Mouse (Mus musculus): ENCODE measurements at regions not wholly inside any gene's neighbourhood (a gene's known extent, or its start where the extent isn't known, plus 50 kb on each side); places are given as distances from the start of the nearest gene placed in this dataset.
"Not testable (repeated sequence)": the region's sequence is repeated elsewhere in the genome, so short reads cannot be mapped to it uniquely, and the experiment has no call there.

GRCm38 (mm10) chr19:32974778-32975240 is 217.5 kb downstream of the Pten start:
- no peak for DNase-seq

- DNase-seq = no peak
Observed at GRCm38 (mm10) chr19:32975303-32975702, 218.0 kb downstream of the Pten start.

DNA sequence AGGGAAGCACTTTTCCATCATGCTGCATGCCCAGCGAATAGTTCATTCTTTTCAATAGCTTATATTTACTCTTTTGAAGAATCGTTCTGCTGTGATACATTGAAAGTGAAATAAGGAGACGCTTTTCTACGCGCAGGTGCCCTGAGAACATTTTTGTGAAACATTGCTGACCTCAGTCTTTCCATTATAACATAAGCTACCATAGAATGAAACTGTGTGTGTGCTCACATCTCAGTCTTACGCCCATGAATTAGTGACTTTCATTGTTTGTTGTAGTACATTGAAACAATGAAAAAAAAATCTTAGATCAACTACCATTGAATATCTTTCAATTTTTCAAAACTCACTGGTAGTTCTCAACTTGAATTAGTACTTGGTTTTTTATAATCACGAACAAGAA is 219.2 kb downstream of the Pten start:
- DNase-seq = no peak

- no peak for DNase-seq
Observed at GRCm38 (mm10) chr19:32978037-32978745, 220.9 kb downstream of the Pten start.

GRCm38 (mm10) chr19:32980142-32980541 is 222.8 kb downstream of the Pten start:
- DNase-seq = no peak

GRCm38 (mm10) chr19:32988713-32989112 is 231.4 kb downstream of the Pten start:
- DNase-seq = no peak

- DNase-seq = no peak
Observed at GRCm38 (mm10) chr19:32989346-32989745, 232.0 kb downstream of the Pten start.

GRCm38 (mm10) chr19:32990576-32990975 is 233.3 kb downstream of the Pten start:
- peak in 1 of 2 experiments; percentile 15 for DNase-seq

- DNase-seq = no peak
Observed at GRCm38 (mm10) chr19:32998576-32999170, 241.4 kb downstream of the Pten start.

DNA sequence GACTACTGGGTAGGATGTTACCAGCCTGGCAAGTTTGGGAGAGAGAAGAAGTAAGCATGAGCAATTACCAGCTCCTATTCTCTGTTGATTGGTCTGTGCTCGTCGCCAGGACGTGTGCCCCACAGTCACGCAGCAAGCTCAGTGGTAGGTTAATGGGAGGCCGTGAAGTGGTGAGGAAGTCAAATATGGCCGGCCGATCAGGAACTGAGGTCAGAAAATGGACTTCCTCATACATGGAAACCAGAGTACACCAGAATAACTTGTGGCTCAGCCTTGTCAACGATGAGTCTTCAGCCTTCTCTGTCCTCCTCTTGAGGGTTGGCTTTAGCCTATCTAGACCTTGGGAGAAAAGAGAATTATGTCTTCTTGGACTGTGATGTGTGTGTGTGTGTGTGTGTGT is 250.3 kb downstream of the Pten start:
- no peak for DNase-seq

DNA sequence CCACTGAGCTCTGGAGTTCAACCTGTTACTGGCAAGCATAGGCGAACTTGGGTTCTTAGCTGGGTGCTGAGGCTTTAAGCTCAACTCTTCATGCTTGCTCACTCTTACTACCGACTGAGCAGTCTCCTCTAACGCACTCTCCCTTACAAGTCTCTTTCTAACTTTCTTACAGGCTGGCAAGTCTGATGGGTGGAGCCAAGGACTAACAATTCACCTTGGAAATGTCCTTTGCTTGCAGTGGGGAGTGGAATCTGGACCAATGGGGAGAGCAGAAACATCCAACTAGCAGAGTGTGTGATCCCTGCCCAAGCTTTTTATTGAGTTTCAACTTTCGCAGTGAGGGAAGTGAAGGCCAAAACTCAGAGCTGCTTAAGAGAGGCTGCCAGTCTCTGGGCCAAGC is 250.8 kb downstream of the Pten start:
- no peak for DNase-seq

DNA sequence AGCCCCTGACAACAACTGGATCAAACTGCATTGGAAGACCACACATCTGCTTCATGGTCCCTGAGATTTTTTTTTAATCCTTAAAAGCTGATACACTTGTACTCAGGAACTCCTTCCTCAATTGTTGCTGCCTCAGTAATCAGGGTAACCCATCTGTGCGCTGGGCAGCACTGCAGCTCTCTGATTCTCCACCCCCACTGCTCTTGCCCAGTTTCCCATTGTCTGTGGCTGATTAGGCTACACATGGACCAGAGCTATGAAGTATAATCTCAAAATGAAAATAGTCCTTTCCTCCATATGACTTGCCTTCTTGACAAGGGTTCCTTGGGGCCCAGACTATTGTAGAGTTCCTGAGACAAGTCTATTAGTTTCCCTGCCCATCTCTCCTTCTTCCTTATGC is 251.5 kb downstream of the Pten start:
- DNase-seq = no peak

GRCm38 (mm10) chr19:33010886-33011446 is 253.7 kb downstream of the Pten start:
- no peak for DNase-seq

- DNase-seq = not testable (repeated sequence)
Observed at GRCm38 (mm10) chr19:33014879-33015278, 257.6 kb downstream of the Pten start.

DNA sequence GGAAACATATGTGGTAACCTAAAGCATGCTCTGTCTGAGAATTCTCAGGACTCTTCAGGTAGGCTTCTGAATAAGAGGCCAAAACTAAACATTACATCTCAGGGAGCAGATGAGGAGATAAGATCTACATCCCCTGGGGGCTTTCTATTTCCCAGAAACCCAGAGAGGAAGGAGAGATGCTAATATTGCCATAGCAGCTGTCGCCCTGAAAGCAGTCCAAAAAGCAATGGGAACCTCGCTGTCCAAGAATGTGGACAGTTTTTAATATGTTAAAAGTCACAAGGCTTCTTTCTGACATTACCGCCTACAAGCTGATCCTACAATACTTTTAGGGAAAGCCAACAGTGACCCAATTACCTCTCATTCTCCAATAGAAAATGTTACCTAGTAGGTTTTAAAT is 263.9 kb downstream of the Pten start:
- no peak for DNase-seq

DNA sequence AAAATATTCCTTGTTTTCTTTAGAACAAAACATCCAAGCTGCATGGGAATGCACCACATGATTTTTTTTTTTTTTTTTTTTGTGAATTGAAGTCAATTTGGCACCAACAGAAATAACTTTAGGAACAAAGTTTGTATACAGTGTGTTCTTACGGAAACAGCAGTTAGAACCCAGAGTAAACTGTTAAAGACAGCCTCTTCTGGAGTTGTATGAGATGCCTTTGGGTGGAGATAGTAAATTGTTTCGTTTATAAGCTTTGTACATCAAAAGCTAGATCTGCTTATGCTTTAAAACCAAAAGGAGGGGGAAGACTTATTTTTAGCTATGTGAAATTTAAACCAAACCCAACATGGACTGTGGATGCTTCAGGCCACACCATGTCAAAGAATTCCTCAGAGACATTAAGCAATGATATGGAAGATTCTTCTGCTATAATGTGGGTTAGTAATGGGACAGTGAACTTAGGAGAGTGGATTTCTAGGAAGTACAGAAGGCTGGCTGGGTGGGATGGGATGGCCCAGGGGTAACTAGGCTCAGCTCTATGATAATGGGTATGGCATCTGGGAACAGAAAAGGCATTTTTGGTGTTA is 265.6 kb downstream of the Pten start:
- DNase-seq = no peak

- DNase-seq = no peak
Observed at GRCm38 (mm10) chr19:33029688-33030444, 272.6 kb downstream of the Pten start.

GRCm38 (mm10) chr19:33040512-33040911 is 283.2 kb downstream of the Pten start:
- no peak for DNase-seq

DNA sequence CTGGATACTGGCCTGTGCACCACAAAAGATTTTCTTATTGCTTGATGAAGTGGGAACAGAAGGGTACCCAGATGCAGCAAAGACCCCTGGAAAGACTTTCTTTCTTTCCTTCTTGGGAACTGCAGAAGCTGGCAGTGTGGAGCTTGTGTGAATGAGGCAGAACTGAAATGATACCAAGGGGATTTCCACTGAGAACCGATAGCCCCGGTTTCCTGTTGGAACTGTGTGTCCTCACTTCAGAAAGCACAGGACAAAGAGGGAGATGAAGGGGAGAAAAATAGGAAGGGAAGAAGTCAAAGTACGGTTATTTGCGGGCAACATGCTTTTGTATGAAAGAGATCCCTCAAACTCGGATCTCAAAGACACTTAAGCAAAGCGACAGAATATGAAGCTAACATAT is 283.7 kb downstream of the Pten start:
- no peak for DNase-seq

GRCm38 (mm10) chr19:33042760-33043159 is 285.5 kb downstream of the Pten start:
- DNase-seq = peak; percentile 48 to 56

- DNase-seq = no peak
Observed at GRCm38 (mm10) chr19:33043696-33044095, 286.4 kb downstream of the Pten start.

GRCm38 (mm10) chr19:33048754-33049442 is 291.6 kb downstream of the Pten start:
- no peak for DNase-seq
